Mouse (Mus musculus) gastrocnemius, adult 2 months (tissue): ENCODE measurements around the gene Zfpm1. TPM values are rescaled to one million over a fixed set of nuclear protein-coding genes. Genes with fewer than 3 reads are reported as not detected.

Experiments used
- DNase-seq: peaks from one replicate; pipeline ENCODE4 v3.0.0; 2022
- H3K27ac ChIP-seq: fragments of 200-600 bp; 2 replicates; pipeline ENCODE4 v1.8.1; 2022; ENCODE audit warnings: mild to moderate bottlenecking
- H3K4me3 ChIP-seq: fragments of 200-600 bp; 2 replicates; pipeline ENCODE4 v1.8.1; 2022; ENCODE audit warnings: mild to moderate bottlenecking, moderate library complexity
- CTCF ChIP-seq: fragments of 200-600 bp; IDR thresholded peaks from 2 replicates; pipeline ENCODE4 v1.8.1; 2022; ENCODE audit warnings: antibody characterized with exemption, mild to moderate bottlenecking, moderate library complexity
- intact Hi-C: fragments of 180-260 bp; cut with DNase I; formaldehyde crosslinking; loops from one replicate; pipeline ENCODE4 v1.15.1; 2025
- total RNA-seq, 2 experiments: library from RNA; stranded (reverse); gene quantifications; 2 replicates each; pipeline ENCODE4 v1.2.3; 2021

The Zfpm1 gene
- total RNA-seq, 2 experiments from 2014 or later: 6.6 to 8.8 TPM

- intact Hi-C loops: loop anchor here (5.0 to 10.0 kb wide), 3 partner anchors 33 to 364 kb away; no protein-coding TSS in a partner anchor
- Histone ChIP-seq H3K4me3 (no peak overlapping the region), H3K27ac (no peak overlapping the region)
- peak; percentile 31; the same call in 1 of the 2 replicates for TF ChIP-seq CTCF
- DNase-seq: no peak
Measured at GRCm38 (mm10) chr8:122338852-122339251, 56.9 kb downstream of the Zfpm1 start.

- DNase-seq: no peak
- no peak for TF ChIP-seq CTCF
- no peak overlapping the region for H3K4me3 ChIP-seq
- intact Hi-C loops: no loop called here
- H3K27ac ChIP-seq: no peak overlapping the region
Measured at GRCm38 (mm10) chr8:122340761-122341160, 58.8 kb downstream of the Zfpm1 start.

- intact Hi-C loops: no loop called here
- no peak overlapping the region for H3K4me3 ChIP-seq
- no peak for TF ChIP-seq CTCF
Measured at GRCm38 (mm10) chr8:122341790-122342189, 59.8 kb downstream of the Zfpm1 start.

GRCm38 (mm10) chr8:122342362-122342761, 60.4 kb downstream of the Zfpm1 start:
- intact Hi-C loops: no loop called here
- no peak for DNase-seq
- no peak for TF ChIP-seq CTCF
- no peak overlapping the region for H3K27ac ChIP-seq
- H3K4me3 ChIP-seq: no peak overlapping the region

More at GRCm38 (mm10) chr8:122341790-122342189, 59.8 kb downstream of the Zfpm1 start:
- no peak for DNase-seq
- H3K27ac ChIP-seq: no peak overlapping the region

GRCm38 (mm10) chr8:122342806-122343209, 60.9 kb downstream of the Zfpm1 start:
- TF ChIP-seq CTCF: no peak
- intact Hi-C loops: no loop called here
- Histone ChIP-seq H3K27ac (no peak overlapping the region), H3K4me3 (peak overlapping the region; percentile 57)
- no peak for DNase-seq

- H3K4me3 ChIP-seq: peak overlapping the region; percentile 57
- intact Hi-C loops: no loop called here
- DNase-seq: no peak
- no peak for TF ChIP-seq CTCF
- H3K27ac ChIP-seq: no peak overlapping the region
Measured at GRCm38 (mm10) chr8:122343341-122343740, 61.4 kb downstream of the Zfpm1 start.

- Histone ChIP-seq H3K4me3 (peak overlapping the region; percentile 57), H3K27ac (no peak overlapping the region)
- intact Hi-C loops: no loop called here
- TF ChIP-seq CTCF: no peak
- DNase-seq: peak; percentile 55
Measured at GRCm38 (mm10) chr8:122343758-122344157, 61.8 kb downstream of the Zfpm1 start.

GRCm38 (mm10) chr8:122344219-122344618, 62.3 kb downstream of the Zfpm1 start:
- H3K4me3 ChIP-seq: no peak overlapping the region
- no peak for DNase-seq
- no peak for TF ChIP-seq CTCF
- H3K27ac ChIP-seq: no peak overlapping the region
- intact Hi-C loops: no loop called here

GRCm38 (mm10) chr8:122345181-122346095, 63.5 kb downstream of the Zfpm1 start:
- no peak for DNase-seq
- intact Hi-C loops: no loop called here
- no peak for TF ChIP-seq CTCF
- Histone ChIP-seq H3K4me3 (no peak overlapping the region), H3K27ac (peak overlapping the region; percentile 24; the same call in 1 of the 2 replicates)

GRCm38 (mm10) chr8:122347811-122348552, 66.0 kb downstream of the Zfpm1 start:
- intact Hi-C loops: no loop called here
- DNase-seq: peak; percentile 82

GRCm38 (mm10) chr8:122349357-122350297, 67.7 kb downstream of the Zfpm1 start:
- no peak for TF ChIP-seq CTCF
- Histone ChIP-seq H3K4me3 (no peak overlapping the region), H3K27ac (no peak overlapping the region)
- no peak for DNase-seq
- intact Hi-C loops: no loop called here

More at GRCm38 (mm10) chr8:122347811-122348552, 66.0 kb downstream of the Zfpm1 start:
- H3K4me3 ChIP-seq: no peak overlapping the region
- TF ChIP-seq CTCF: no peak
- peak overlapping the region; percentile 61; the same call in 1 of the 2 replicates for H3K27ac ChIP-seq
